Mouse (Mus musculus) heart, embryonic 15.5 days (tissue): ENCODE results near the gene Srpk3. TPM values are rescaled to one million over a fixed set of nuclear protein-coding genes. Genes with fewer than 3 reads are reported as not detected.

ENCODE experiments used
- ATAC-seq: fragments of 200-750 bp; cut with Nextera tagmentation; replicated peaks from 2 replicates; pipeline ENCODE4 v1.8.0; 2017; ENCODE audit warnings: low read depth, moderate TSS enrichment; ENCODE audit not compliant: insufficient number of reproducible peaks, insufficient read depth, low FRiP score
- H3K27ac ChIP-seq: fragments of 300-500 bp; sonication (generic); 2 replicates; pipeline ENCODE4 v1.5.1; 2015; ENCODE audit warnings: mild to moderate bottlenecking, inconsistent platforms
- H3K27me3 ChIP-seq: fragments of 300-500 bp; sonication (generic); 2 replicates; pipeline ENCODE4 v1.6.1; 2015; ENCODE audit warnings: inconsistent platforms
- H3K36me3 ChIP-seq: fragments of 300-500 bp; sonication (generic); 2 replicates; pipeline ENCODE4 v1.6.1; 2015; ENCODE audit warnings: mild to moderate bottlenecking, inconsistent platforms
- H3K4me1 ChIP-seq: fragments of 300-500 bp; sonication (generic); replicated peaks from 2 replicates; pipeline ENCODE4 v1.6.1; 2015; ENCODE audit warnings: inconsistent platforms
- H3K4me2 ChIP-seq: fragments of 300-500 bp; sonication (generic); 2 replicates; pipeline ENCODE4 v1.6.1; 2015; ENCODE audit warnings: inconsistent platforms, mild to moderate bottlenecking, moderate library complexity
- H3K4me3 ChIP-seq: fragments of 300-500 bp; sonication (generic); 2 replicates; pipeline ENCODE4 v1.5.1; 2015; ENCODE audit warnings: mild to moderate bottlenecking, inconsistent platforms
- H3K9ac ChIP-seq: fragments of 300-500 bp; sonication (generic); 2 replicates; pipeline ENCODE4 v1.6.1; 2015; ENCODE audit warnings: mild to moderate bottlenecking, inconsistent platforms
- H3K9me3 ChIP-seq: fragments of 300-500 bp; sonication (generic); replicated peaks from 2 replicates; pipeline ENCODE4 v1.6.1; 2016; ENCODE audit warnings: inconsistent platforms
- WGBS: fragments of 180-500 bp; shearing (Covaris S2); methylation state at CpG from one replicate; pipeline ENCODE4 v1.1.7; 2015; ENCODE audit warnings: mixed read lengths; 5-methylcytosine and 5-hydroxymethylcytosine counted together
- polyA plus RNA-seq: library from polyadenylated mRNA; unstranded; fragments of >200 nt; fragmentation: Nextera tagmentation; extraction: Ambion mirVana; gene quantifications from 2 replicates; pipeline ENCODE4 v1.2.1, GENCODE M21; 2015

Gene Srpk3
- polyA plus RNA-seq, 1 experiment from 2014 or later = 82.3 TPM

DNA sequence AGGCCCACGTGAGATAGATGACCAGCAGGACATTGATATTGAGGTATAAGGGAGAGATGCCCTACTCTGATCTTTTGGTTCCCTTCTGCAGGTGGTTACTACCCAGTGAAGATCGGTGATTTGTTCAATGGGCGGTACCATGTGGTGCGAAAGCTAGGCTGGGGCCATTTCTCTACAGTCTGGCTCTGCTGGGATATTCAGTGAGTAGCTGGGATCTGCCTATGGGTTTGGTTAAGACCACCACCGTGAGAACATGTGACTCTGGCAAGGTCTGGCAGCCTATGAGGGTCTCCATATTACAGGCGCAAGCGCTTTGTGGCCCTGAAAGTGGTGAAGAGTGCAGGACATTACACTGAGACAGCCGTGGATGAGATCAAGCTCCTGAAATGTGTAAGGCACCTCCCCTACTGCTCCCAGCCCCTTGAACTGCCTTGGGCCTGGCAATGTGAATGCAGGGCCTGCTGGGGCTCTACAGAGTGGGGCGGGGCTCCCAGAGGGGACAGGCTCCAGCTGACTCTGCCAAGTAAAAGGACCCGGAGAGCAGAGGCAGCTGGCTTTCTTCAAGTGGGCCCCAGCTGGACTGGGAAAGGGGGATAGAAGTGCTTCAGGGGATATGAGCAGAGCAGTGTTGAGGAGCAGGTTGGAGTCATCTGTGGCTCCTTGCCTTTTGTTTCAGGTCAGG is 738 bp downstream of the Srpk3 start:
- peak overlapping the region; percentile 92 for H3K27ac ChIP-seq
- H3K9ac ChIP-seq = peak overlapping the region; percentile 56
- H3K27me3 ChIP-seq = no peaks in the 10 kb centered on the region
- ATAC-seq = peak; percentile 61
- WGBS = 51% methylated on average over 10 of the region's 10 CpGs
- H3K4me3 ChIP-seq = peak overlapping the region; percentile 46
- no peaks in the 10 kb centered on the region for H3K9me3 ChIP-seq
- H3K36me3 ChIP-seq = peaks cover 23% of the 10 kb centered on the region
- peak overlapping the region; percentile 57 for H3K4me2 ChIP-seq
- H3K4me1 ChIP-seq = peaks cover 7% of the 10 kb centered on the region

DNA sequence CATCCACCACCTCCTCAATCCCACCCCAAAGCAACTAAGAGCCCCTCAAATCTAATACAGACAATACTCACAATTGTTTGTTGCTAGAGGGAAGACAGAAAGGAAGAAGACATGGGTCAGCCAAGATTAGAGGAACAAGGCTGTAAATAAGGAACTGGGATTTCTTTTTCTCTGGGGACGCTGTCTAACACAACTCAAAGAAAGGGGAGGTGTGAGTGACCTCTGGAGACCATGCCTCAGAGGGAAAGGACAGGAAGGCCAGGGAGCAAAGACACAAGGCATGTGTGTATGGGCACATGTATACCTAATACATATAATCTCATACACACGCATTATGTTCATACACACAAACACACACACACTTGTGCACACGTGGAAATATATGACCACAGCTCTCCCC is 8.0 kb downstream of the Srpk3 start:
- no peak overlapping the region for H3K4me2 ChIP-seq
- H3K36me3 ChIP-seq = peaks cover 36% of the 10 kb centered on the region
- peaks cover 6% of the 10 kb centered on the region for H3K4me1 ChIP-seq
- no peaks in the 10 kb centered on the region for H3K27me3 ChIP-seq
- no peaks in the 10 kb centered on the region for H3K9me3 ChIP-seq
- no peak overlapping the region for H3K27ac ChIP-seq
- H3K9ac ChIP-seq = no peak overlapping the region
- WGBS = 87% methylated on average over 3 of the region's 3 CpGs
- H3K4me3 ChIP-seq = no peak overlapping the region
- no peak for ATAC-seq

- H3K4me3 ChIP-seq = peak overlapping the region; percentile 74
- H3K36me3 ChIP-seq = peaks cover 19% of the 10 kb centered on the region
- H3K4me1 ChIP-seq = peaks cover 13% of the 10 kb centered on the region
- peak overlapping the region; percentile 96 for H3K27ac ChIP-seq
- H3K9ac ChIP-seq = peak overlapping the region; percentile 78
- no peaks in the 10 kb centered on the region for H3K27me3 ChIP-seq
- H3K4me2 ChIP-seq = peak overlapping the region; percentile 62
- H3K9me3 ChIP-seq = no peaks in the 10 kb centered on the region
- ATAC-seq = no peak
These were observed 11.5 kb downstream of the Srpk3 start for GRCm38 (mm10) chrX:73785666-73786065.

- peak within 1 kb of the TSS; percentile 74 for H3K4me3 ChIP-seq
- H3K9ac ChIP-seq = peak within 1 kb of the TSS; percentile 78
- peak; percentile 93 for ATAC-seq
- WGBS = 13% methylated on average over 49 of the region's 52 CpGs
- H3K9me3 ChIP-seq = no peaks in the 10 kb centered on the region
- no peaks in the 10 kb centered on the region for H3K27me3 ChIP-seq
- H3K4me1 ChIP-seq = peaks cover 13% of the 10 kb centered on the region
- H3K4me2 ChIP-seq = peak within 1 kb of the TSS; percentile 63
- peak within 1 kb of the TSS; percentile 96 for H3K27ac ChIP-seq
- peaks cover 17% of the 10 kb centered on the region for H3K36me3 ChIP-seq
These were observed 12.4 kb downstream of the Srpk3 start, which contains the start of the genes Idh3g and Ssr4 for GRCm38 (mm10) chrX:73786364-73787224. TSS of gene Idh3g (minus strand) at chrX:73786897. TSS of gene Ssr4 (plus strand) at chrX:73787028.

DNA sequence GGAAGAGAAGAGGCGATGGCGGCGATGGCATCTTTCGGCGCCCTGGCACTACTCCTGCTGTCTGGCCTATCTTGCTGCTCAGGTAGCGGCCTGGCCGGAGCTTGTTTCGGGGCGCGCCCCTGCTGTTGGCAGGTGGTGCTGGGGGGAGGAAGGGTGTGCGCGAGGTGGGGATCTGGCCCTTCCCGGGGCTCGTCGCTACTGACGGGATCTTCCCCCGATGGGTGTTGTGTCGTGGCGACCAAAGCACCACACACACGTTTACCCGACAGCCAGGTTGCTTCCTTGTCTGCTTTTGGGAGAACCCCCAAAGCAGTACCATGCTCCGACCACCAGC is 13.0 kb downstream of the Srpk3 start:
- Histone ChIP-seq H3K4me3 (peak overlapping the region; percentile 74), H3K36me3 (peaks cover 17% of the 10 kb centered on the region), H3K4me2 (peak overlapping the region; percentile 63), H3K9ac (peak overlapping the region; percentile 78), H3K27me3 (no peaks in the 10 kb centered on the region), H3K4me1 (peaks cover 13% of the 10 kb centered on the region), H3K9me3 (no peaks in the 10 kb centered on the region), H3K27ac (peak overlapping the region; percentile 96)
- peak; percentile 3; the same call in 1 of the 2 replicates for ATAC-seq
- 29% methylated on average over 17 of the region's 22 CpGs for WGBS

- Histone ChIP-seq H3K9me3 (no peaks in the 10 kb centered on the region), H3K4me3 (peak overlapping the region; percentile 74), H3K4me1 (peaks cover 13% of the 10 kb centered on the region), H3K4me2 (peak overlapping the region; percentile 63; the same call in 1 of the 2 replicates), H3K9ac (no peak overlapping the region), H3K27me3 (no peaks in the 10 kb centered on the region), H3K36me3 (peaks cover 17% of the 10 kb centered on the region), H3K27ac (no peak overlapping the region)
- 79% methylated on average over 1 of the region's 1 CpGs for WGBS
- ATAC-seq = no peak
These were observed 14.3 kb downstream of the Srpk3 start for GRCm38 (mm10) chrX:73788501-73788900.

GRCm38 (mm10) chrX:73793039-73793438 is 18.8 kb downstream of the Srpk3 start:
- ATAC-seq = no peak
- peaks cover 17% of the 10 kb centered on the region for H3K36me3 ChIP-seq
- no peak overlapping the region for H3K9ac ChIP-seq
- H3K4me1 ChIP-seq = peaks cover 5% of the 10 kb centered on the region
- no peaks in the 10 kb centered on the region for H3K9me3 ChIP-seq
- H3K27me3 ChIP-seq = no peaks in the 10 kb centered on the region
- H3K27ac ChIP-seq = no peak overlapping the region
- H3K4me2 ChIP-seq = no peak overlapping the region
- no peak overlapping the region for H3K4me3 ChIP-seq

- ATAC-seq = no peak
- H3K4me3 ChIP-seq = no peak overlapping the region
- WGBS = 25% methylated on average over 1 of the region's 1 CpGs
These were observed 19.3 kb downstream of the Srpk3 start for GRCm38 (mm10) chrX:73793505-73793904.

GRCm38 (mm10) chrX:73797511-73797910 is 23.3 kb downstream of the Srpk3 start:
- no peak overlapping the region for H3K4me3 ChIP-seq
- no peak overlapping the region for H3K9ac ChIP-seq
- 76% methylated on average over 2 of the region's 2 CpGs for WGBS
- no peaks in the 10 kb centered on the region for H3K9me3 ChIP-seq
- H3K4me2 ChIP-seq = no peak overlapping the region
- H3K36me3 ChIP-seq = no peaks in the 10 kb centered on the region
- ATAC-seq = no peak
- H3K4me1 ChIP-seq = no peaks in the 10 kb centered on the region
- no peaks in the 10 kb centered on the region for H3K27me3 ChIP-seq
- no peak overlapping the region for H3K27ac ChIP-seq

More at GRCm38 (mm10) chrX:73793505-73793904, 19.3 kb downstream of the Srpk3 start:
- Histone ChIP-seq H3K4me1 (peaks cover under 1% of the 10 kb centered on the region), H3K27ac (no peak overlapping the region), H3K9me3 (no peaks in the 10 kb centered on the region), H3K36me3 (peaks cover 17% of the 10 kb centered on the region), H3K4me2 (no peak overlapping the region), H3K27me3 (no peaks in the 10 kb centered on the region), H3K9ac (no peak overlapping the region)

GRCm38 (mm10) chrX:73798502-73798901 is 24.3 kb downstream of the Srpk3 start:
- ATAC-seq = peak; percentile 59; the same call in 1 of the 2 replicates
- no peak overlapping the region for H3K4me3 ChIP-seq
- 31% methylated on average over 9 of the region's 9 CpGs for whole genome bisulfite sequencing

DNA sequence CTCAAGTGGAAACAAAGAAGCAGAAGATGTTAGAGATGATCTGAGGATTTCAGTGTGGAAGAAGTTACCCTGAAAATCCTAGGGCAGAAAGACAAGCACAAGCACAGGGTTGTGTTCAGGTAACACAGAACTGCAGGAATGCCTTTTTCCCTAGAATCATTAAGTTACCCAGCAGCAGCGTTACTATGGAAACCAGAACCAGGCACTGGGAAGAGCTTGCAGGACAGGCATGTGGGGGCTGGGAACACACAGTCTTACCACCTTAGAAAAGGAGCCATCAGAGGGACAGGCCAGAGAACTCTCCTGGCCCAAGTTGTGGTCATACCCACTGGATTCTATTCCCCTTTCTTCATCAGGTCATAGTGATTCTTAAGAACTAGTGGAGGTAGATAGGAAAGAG is 31.6 kb downstream of the Srpk3 start:
- no peaks in the 10 kb centered on the region for H3K4me1 ChIP-seq
- H3K4me3 ChIP-seq = no peak overlapping the region
- no peaks in the 10 kb centered on the region for H3K27me3 ChIP-seq
- no peaks in the 10 kb centered on the region for H3K9me3 ChIP-seq
- no peak overlapping the region for H3K4me2 ChIP-seq
- H3K27ac ChIP-seq = no peak overlapping the region
- 69% methylated on average over 1 of the region's 1 CpGs for WGBS
- no peak overlapping the region for H3K9ac ChIP-seq
- no peaks in the 10 kb centered on the region for H3K36me3 ChIP-seq
- no peak for ATAC-seq

More at GRCm38 (mm10) chrX:73798502-73798901, 24.3 kb downstream of the Srpk3 start:
- Histone ChIP-seq H3K27ac (no peak overlapping the region), H3K36me3 (no peaks in the 10 kb centered on the region), H3K4me2 (no peak overlapping the region), H3K4me1 (no peaks in the 10 kb centered on the region), H3K27me3 (no peaks in the 10 kb centered on the region), H3K9ac (no peak overlapping the region), H3K9me3 (no peaks in the 10 kb centered on the region)
